Mouse (Mus musculus) kidney, adult 2 months (tissue): Measurements from ENCODE around the gene Stag1.
A peak's percentile ranks its signal among the peaks of the same experiment; 100 is the strongest.

Experiments used
- CTCF ChIP-seq: fragments of 200-500 bp; conservative IDR thresholded peaks from 2 replicates; pipeline ENCODE4 v1.5.1; 2011; ENCODE audit warnings: low read depth, mild to moderate bottlenecking, control low read depth, low read length, moderate library complexity, mixed read lengths; ENCODE audit not compliant: insufficient read depth, insufficient read length
- POLR2A ChIP-seq: fragments of 200-500 bp; IDR thresholded peaks from one replicate; pipeline ENCODE4 v1.6.1; 2011; ENCODE audit warnings: low read depth, low read length, control low read depth

GRCm38 (mm10) chr9:100642840-100643697 lies 45.5 kb downstream of the Stag1 start:
- TF ChIP-seq CTCF = peak; percentile 86
- TF ChIP-seq POLR2A = no peak
